Mouse (Mus musculus) embryo, embryonic 10 days (tissue): Measurements from ENCODE around the gene Arhgap31.

Experiments used
- DNase-seq: peaks from one replicate; pipeline ENCODE4 v3.0.0-alpha.2; 2015; ENCODE audit warnings: low spot score

Arhgap31 gene

DNA sequence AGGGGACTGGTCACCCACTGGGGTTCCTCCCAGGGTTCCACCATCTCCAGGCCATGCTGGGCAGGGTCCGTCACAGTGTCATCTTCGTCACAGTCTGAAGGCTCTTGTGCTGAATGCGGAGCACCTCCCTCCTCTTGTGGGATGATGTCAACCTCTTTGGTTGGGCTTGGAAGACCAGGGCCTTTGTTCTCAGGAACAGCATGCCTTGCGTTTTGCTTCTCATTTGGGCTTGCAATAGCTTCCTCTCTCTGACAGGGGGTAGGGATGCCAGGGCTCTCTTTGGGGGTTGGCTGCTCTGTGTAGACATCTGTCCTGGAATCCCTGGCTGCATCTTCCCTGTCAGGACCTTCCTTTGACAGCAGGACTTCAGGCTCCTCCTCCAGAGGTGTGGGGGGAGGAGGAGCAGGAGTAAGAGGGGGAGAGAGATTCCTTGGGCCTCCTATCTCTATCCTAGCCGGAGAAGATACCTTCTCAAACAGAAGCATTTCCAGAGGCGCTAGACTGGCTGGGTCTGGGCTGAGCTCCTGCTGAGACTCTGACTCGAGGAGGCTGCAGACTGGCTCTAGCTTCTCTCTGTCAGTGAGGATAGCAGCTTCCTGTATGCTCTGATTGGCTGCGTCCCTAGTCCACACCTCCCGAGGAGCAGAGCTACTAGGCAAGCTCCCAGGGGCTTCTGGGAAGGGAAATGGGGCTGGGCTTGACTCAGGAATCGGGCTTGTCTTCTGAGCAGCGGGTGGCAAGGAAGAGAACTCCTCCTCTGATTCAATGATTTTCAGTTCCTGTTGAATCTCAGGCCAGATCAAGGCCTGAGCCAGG is 109.9 kb downstream of the Arhgap31 start:
- DNase-seq = peak; percentile 15

DNA sequence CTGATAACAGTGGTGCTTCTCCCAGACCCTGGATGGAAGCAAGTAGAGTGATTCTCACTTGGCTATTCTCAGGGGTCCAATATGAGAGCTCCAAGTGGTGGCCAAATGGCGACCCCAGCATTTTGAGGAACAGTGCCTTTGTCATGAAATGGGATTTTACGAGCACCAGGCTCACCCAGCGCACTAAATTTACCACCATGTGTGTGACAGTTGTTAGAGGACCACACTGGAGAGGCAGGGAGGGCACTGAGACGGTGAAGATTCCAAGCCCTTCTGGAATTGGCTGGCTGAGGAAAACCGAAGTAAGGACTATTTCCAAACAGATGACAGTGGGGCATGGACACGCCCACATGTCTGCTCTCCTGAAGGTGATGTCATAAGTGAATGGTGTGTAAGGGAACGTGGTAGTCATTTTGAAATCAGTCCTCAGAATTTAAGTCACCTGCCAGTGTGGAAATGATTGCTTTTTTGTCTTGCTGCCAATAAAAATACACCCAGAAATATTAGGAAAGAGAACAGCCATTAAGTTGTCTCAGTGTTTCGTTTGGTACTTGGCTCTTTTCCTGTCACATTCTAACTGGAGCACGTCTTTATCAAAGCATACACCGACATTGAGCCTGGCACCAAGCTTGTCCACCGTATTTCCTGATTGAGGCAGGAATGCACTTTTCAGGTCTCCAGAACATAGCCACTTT is 113.9 kb downstream of the Arhgap31 start:
- no peak for DNase-seq

DNA sequence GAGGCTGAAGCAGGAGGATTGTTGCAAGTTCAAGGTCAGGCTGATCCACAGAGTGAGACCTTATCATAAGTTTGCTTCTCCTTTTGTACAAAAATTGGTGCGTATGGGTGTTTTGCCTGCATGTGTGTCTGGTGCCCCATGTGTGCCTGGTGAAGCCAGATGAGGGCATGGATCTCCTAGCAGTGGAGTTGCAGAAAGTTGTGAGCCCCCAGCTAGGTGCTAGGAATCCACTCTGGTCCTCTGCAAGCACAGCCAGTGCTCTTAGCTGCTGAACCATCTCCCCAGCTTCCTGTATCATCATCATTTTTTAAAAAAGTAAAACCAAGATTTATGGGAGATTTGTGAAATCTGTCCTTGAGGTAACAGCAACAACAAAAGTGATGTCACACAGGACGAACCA is 116.4 kb downstream of the Arhgap31 start:
- no peak for DNase-seq

DNA sequence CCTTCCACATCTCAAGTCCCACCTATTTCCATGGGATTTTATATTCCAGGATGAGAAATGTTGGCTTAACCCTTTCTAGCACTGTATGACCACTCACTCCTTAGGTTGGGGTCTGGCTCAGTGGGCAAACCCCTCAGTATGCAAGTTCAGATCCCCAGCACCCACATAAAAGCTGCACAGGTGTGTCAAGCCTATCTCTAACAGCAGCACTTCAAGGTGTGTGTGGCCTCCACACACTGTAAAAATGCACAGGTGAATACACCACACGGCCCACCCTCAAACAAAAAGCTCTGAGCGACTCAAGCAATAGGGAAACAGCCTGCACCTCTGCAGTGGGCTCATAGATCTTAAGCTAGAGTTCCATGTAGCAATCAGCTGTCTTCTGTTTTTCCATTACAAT is 117.0 kb downstream of the Arhgap31 start:
- DNase-seq = no peak

DNA sequence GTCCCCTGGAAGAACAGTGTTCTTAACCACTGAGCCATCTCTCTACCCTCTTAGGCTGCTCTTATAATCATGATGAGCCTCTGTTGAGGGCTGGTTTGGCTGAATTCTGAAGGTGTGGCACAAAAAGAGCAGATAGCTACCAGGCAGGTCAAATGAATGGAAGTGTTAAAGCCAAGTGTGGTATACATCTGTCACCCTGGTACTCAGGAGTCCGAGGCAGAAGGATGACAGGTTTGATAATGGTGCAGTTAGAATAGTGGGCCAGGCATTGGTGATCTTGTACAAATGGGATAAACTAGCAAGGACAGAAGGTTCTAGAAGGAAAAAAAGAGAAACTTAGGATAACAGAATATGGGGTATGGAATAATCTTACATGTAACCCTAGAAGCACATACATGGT is 118.6 kb downstream of the Arhgap31 start:
- no peak for DNase-seq

DNA sequence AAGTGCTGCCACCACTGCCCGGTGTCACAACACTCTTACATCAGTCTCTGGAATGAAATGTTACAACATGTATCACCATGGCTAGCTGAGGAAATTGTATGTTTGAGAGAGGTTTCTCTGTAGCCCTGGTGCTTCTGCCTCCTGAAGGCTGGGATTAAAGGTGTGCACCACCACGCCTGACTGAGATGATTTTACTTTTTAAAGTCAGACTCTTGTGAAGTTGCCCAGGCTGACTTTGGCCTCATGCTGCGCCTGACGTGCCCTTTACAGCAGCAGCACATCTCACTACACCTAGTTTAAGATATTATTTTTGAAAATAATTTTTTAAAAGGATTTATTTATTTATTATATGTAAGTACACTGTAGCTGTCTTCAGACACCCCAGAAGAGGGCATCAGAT is 120.1 kb downstream of the Arhgap31 start:
- no peak for DNase-seq

DNA sequence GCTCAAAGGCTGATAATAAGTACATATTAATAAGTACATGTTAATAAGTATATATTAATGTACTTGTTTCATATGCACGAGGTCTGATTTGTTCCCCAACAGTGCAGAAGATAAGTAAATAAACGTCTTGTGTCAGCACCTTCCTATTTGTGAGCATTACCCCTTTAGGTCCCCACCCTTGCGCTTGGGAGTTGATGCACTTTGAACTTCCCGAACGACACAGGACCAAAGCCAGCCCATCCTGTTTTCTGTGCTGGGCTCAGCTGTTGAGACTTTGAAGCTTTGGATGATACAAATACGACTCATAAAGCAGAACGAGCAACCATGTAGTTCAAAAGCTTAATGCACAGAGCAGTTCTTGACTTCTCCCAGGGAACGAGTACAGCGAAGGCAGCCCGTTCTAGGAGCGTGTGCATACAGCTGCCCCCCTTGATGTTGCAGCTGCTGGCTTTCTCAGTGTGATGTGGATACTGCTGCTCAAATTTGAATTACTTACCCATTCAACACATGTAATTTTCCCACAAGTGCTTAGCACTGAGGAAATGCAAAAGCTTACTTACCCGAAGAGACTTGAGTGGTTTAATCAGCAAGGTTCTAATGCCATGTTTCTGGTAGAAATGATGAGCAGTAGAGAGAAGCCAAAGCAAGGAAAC is 120.9 kb downstream of the Arhgap31 start:
- no peak for DNase-seq

DNA sequence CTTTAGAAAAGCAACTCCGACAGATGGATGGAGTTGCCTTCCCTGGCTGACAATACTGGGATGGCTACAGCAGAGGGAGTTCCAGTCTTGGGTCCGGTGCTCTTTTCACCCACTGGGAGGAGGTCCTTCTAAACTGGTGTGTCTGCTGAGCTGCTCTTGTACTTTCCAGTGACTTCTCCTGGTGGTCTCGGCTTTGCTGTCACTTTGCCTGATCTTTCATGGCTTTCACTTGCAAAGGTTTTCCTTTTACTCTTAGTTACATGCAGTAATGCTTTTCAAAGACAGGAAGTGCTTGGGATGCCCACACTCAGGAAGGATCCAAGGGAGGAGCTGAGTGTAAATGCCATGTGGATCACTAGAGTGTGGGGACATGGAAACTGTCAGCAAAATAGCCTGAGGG is 121.6 kb downstream of the Arhgap31 start:
- DNase-seq = no peak

DNA sequence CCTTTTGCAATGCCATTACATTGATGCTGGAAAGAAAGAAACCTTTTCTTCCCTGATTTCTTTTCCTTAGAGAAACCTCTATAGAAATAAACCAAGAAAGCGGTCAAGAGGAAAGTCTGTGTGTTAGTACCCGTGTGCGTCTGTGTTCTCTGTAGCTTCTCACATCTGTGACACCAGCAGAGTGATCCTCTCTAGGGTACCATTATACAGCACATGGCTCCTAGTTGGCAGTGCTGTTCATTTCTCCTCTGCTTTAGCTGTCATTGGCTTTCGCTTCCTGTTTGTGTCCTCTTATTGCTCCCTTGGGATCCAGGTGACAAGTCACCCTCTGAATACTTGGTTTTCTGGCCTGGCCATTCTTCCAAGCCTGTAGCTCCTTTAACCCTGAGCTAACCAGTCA is 125.5 kb downstream of the Arhgap31 start:
- no peak for DNase-seq

DNA sequence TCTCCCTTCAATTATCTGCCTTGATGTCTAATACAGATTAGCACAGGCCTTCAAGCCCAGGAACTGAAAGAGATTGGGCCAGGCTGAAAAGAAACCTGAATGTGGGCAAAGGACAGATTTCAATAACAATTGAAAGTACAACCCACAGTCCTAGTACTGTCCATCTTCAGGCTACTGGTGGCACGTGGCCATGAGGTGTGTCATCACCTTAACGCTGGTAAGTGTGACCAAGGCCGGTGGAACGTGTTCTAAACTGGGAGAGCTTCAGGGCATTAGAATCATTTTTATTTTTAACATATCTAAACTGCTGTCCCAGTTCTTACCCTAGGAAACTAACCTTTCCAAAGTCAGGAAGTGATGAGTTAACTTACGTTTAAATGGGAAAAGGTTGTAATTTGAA is 125.9 kb downstream of the Arhgap31 start:
- DNase-seq = no peak

DNA sequence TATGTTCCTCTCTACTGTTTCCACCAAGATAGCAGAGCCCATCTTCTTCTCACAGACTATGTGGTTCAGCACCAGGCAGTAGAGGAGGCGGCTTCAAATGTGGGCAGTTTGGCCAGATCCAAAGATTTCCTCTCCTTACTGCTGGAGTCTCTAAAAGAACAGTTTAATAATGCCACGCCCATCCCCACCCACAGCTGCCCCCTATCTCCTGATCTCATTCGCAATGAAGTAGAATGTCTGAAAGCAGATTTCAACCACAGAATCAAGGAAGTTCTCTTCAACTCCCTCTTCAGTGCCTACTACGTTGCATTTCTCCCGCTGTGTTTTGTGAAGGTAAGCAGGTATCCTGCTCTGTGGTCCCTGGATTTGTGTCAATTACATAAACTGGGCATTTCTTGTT is 127.9 kb downstream of the Arhgap31 start:
- DNase-seq = no peak

DNA sequence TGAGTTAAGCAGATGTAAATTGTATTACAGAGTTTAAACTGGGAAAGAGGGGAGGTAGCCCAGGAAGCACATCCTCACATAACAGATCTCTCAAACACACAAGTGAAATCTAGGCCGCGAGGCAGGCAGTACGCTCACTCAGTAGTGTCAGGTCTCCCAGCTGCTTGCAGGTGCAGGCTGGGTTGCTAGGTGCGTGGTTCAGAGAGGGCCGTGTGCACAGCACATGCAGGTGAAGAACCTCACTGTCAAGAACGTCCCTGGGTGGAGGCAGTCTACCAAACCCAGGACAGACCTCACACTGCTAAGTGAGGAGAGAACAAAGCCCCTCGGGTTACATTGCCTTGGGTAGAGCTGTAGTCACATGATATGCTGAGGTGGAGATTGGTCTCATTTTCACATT is 128.3 kb downstream of the Arhgap31 start:
- no peak for DNase-seq

DNA sequence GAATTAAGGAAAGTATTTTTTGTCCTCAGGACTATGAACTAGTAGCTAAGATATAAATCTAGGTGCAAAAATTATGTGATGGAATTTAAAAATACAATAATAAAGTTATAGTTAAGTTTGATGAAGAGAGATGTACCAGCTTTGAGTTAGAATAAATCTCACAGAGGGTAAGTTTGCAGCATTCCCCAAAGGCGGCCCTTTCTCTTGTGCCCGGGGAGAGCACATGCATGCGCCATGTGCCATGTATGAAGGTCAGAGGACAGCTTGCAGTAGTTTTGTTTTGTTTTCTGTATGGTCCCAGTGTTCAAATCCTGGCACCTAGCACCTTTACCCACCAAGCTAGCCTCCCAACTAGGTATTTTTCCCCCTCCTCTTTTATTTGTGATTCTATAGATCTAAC is 141.6 kb downstream of the Arhgap31 start:
- DNase-seq = no peak

DNA sequence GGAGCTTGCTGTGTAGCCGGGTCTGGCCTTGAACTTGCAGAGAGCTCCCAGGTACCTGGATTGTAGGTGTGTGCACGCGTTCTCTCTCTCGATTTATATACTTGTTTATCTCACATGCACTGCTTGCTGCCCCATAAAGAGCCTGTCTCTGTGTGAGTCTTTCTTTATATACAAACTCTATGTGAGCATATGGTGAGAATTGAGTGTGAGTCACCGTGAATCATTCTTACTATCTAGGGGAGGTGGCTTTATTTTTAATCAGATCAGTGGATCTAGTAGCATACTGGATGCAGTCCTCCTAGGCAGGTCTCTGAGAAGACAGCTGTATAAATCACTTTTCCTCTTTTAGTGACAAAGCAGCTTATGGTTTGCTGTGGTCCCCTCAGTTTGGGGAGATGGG is 144.9 kb downstream of the Arhgap31 start:
- DNase-seq = no peak

DNA sequence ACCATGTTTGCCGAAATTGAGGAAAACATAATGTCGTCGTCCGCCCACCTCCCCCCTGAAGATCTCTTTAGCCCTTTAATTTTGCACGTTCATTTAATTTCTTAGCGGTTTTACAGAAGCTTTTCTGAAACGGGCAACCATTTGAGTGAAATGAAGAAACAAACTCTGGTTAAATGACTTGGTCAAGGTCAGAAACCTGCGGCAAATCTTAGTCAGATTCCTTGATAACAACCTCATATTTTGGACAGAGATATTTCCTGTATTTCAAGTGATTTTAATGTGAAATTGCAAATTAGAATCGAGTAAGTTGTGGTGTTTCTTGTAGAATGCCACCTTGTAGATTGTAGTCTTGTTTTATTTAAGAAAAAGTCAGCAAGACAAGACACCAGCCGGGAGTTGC is 149.6 kb downstream of the Arhgap31 start:
- DNase-seq = no peak

DNA sequence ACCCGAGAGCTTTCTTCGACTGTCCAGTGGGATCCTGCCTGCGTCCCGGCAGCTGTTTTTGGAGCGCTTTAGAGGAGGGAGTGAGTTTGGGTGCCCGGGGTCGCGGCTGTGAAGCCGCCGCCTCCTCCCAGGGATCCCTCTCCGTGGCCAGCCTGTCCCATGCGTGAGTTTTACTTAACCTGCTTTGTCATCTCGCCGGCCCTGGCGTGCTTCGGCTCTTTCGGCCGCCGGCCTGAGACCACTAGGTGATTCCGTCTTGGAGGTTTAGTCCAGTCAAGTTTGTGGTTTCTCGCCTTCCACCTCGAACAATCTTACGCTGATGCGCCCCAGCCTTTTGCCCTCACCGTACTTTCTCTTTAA is 150.1 kb downstream of the Arhgap31 start:
- peak; percentile 31 for DNase-seq

DNA sequence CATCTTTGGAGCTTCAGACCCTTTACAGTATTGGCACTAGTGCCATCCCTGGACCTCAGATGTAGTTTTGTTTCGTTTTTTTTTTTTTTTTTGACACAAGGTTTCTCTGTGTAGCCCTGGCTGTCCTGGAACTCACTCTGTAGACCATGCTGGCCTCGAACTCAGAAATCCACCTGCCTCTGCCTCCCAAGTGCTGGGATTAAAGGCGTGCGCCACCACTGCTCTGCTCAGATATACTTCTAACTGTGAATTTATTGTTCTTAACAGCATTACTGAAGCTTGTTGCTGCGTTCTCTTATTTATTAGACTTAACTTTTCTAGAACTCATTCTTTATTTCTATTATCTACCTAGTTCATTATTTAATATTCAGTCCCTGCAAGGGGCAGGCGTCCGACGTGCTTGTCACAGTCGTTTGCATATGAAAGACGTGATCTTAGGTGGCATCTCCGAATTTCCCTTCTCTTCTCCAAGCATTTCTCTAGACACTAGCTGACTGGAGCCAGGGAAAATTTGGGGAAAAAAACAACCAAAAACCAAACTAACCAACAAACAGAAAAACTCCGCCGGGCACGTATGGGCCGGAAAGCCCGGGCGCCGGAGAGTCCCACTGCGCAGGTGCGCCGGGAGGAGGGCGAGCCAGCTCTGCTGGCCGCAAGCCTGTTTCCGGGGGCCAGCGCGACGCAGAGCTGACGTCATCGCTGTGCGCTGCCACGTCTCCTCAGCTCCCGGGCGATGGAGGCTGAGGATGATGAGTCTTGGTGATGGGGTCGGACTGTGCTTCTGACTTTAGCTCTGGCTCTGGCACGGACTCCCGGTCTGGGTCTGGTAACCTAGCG is 150.7 kb downstream of the Arhgap31 start:
- DNase-seq = peak; percentile 99

DNA sequence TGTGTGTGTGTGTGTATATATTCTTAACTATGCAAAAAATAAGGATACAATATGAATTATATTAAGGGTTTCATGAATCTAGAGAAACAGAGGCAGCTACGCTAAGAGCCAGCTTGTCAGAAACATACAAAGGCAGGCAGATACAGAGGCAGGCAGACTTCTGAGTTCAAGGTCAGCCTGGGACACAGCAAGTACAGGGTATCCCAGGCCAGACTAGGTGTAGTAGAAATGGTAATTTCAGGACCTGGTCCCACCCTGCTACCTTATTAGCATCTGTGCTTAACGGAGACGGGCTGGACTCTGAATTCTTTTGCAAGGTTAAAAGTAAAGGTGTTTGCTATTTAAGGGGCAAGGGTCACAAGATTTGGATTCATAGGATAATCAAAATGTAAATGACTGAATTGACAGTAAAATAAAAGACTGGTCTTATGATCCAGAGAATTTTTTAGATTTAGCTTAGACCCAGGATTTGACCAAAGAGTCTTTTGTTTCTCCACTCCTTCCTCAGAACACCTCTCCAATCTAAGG is 154.8 kb downstream of the Arhgap31 start, which contains the start of gene Tmem39a:
TSS of gene Tmem39a (plus strand) at position 478 of the 528 bp plus-strand sequence.
- no peak for DNase-seq

DNA sequence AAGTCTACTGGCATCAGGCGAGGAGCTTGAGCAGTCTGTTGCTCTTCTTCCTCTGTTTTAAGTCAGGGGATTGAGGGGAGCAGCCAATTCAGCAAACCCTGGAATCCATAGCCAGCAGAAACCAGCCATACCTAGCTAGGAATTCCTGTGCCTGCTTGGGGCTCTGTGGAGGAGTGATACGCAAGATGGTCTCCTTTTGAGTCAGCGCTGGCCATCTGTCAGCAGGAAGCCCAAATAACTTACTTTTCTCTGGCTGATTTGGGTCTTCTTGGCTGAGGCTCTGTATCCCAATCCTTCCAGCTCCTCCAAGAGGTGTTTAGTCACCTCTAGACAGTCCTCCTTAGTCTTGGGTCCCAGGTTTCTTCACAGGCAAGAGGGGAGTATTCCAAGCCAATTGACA is 157.1 kb downstream of the Arhgap31 start:
- DNase-seq = no peak

DNA sequence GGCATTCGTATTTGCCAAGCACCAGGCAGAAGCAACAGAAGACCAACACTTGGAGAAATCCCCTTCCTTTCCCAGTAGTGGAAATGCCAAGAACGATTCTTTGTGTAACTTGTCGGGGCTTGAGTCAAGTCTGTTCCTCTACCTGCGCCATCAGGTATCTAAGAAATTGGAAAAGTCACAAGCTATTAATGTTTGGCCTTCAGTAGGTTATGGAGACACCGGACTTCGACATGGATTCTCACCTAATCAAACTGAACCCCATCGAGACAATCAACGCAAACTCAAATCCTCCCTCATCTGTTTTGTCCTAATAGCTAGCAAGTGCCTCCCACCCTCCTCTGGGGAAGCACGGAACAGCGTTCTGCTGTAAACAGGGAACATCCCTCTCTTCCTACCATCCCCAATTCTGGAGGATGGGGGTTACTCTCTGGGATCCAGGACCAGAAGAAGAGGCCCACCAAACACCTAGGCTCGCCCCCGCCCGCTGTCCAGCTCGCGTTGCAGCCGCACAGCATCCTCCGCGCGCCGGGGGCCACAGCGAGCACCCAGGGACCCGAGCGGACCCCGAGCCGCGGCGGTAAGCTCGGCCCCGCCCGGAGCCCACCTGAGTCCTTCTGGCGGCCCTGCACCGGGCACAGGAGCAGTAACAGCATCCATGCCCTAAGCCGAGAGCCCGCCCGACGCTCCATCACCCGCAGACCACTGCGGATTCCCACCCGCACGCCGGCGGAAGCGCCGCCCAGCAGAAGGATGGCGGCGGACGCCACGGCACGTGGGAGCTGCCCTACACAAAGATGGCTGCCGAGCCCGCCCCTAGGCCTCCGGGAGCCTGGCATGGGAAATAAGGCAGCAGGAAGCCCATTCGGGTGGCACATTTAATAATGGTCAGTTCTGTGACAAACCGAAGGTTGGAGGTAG is 163.3 kb downstream of the Arhgap31 start, which contains the start of gene Poglut1:
TSS of gene Poglut1 (minus strand) at position 780 of the 918 bp plus-strand sequence.
- DNase-seq = peak; percentile 86
